Mouse (Mus musculus) lung, adult 2 months (tissue): ENCODE measurements around the gene Il12rb1.

Source experiments
- CTCF ChIP-seq: fragments of 200-500 bp; IDR thresholded peaks from 2 replicates; pipeline ENCODE4 v1.5.1; 2011; ENCODE audit warnings: mild to moderate bottlenecking, low read length, control low read depth; ENCODE audit not compliant: insufficient read depth
- POLR2A ChIP-seq: fragments of 200-500 bp; IDR thresholded peaks from 2 replicates; pipeline ENCODE4 v1.6.1; 2011; ENCODE audit warnings: low read depth, mild to moderate bottlenecking, control low read depth, low read length, borderline replicate concordance; ENCODE audit errors: extremely low read depth

DNA sequence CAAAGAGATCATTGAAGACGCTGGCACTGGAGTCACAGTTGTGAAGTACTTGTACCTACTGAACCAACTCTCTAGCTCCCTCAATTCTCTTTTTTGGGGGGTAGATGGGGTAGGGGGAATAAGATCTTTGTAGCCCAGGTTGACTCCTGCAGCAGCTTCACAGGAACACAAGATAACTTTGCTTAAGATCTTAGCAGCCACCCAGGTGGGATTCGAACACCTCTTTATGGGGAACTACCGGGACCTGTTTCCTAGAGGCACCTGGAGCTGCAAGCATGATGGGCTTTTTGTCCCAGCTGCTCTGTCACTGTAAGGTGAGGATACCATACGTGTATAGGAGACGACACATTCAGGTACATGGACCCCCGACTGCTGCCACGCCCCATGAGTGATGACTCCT, 58.3 kb downstream of the Il12rb1 start:
- TF ChIP-seq POLR2A (no peak), CTCF (no peak)
